Mouse (Mus musculus): ENCODE data around the gene Zfp92.

Gene Zfp92

GRCm38 (mm10) chrX:73474340-73475165 is 63.7 kb downstream of the Zfp92 start:
- no peak for DNase-seq (ENCODE audit: extremely low read depth, low read depth)

GRCm38 (mm10) chrX:73475658-73476256 is 64.9 kb downstream of the Zfp92 start:
- DNase-seq (ENCODE audit: extremely low read depth, low read depth), result no peak

- no peak for DNase-seq (ENCODE audit: extremely low read depth, low read depth)
These were observed 65.7 kb downstream of the Zfp92 start for GRCm38 (mm10) chrX:73476621-73477020.

GRCm38 (mm10) chrX:73477500-73477899 is 66.6 kb downstream of the Zfp92 start:
- no peak for DNase-seq (ENCODE audit: extremely low read depth, low read depth)
